21 mouse cellular contexts compared by ENCODE assay signal in genomic region chr9:66734568-66734967, GRCm38 (mm10). TPM values are rescaled to one million over a fixed set of nuclear protein-coding genes. Genes with fewer than 3 reads are reported as not detected.
DNase-seq lines count a peak whose midpoint lies in the region; TF ChIP-seq lines count a peak whose summit lies in the region.
"Had no signal": no experiment of that assay in that cellular context is flagged by ENCODE, and none has a peak within 500 bp of the region (broad histone marks: within the 10 kb centered on the region; RNA-seq: fewer than 3 reads in every experiment).

No protein-coding gene starts in this region.

- H3K27ac ChIP-seq in heart, adult 2 months: no peak overlapping the region
- 0 out of 2 replicates have a peak overlapping the region, but pooled peaks have one; percentile 8 for H3K27ac ChIP-seq in left cerebral cortex, adult 2 months
- H3K27ac ChIP-seq in small intestine, adult 2 months (ENCODE audit: insufficient read depth, low read depth, low read length): peak overlapping the region; percentile 68
- no peak overlapping the region for H3K27ac ChIP-seq in limb, embryonic 10.5 days
- H3K27ac ChIP-seq: embryonic facial prominence, embryonic 10.5 days; forebrain, embryonic 15.5 days; heart, embryonic 13.5 days; hindbrain, embryonic 12.5 days; limb, embryonic 13.5 days had no signal

- intact Hi-C loops in heart, adult 2 months (cut with DNase I): no loop called here
- intact Hi-C loops in left cerebral cortex, adult 2 months (cut with DNase I): no loop called here
- intact Hi-C loops in left cerebral cortex, postnatal 4 days (cut with DNase I): no loop called here

- 0 out of 2 replicates have a peak, but pooled peaks cover 1% of the 10 kb centered on the region for H3K4me1 ChIP-seq in heart, adult 2 months (ENCODE audit: control insufficient read depth, insufficient read depth, low read length)
- peaks cover 25% of the 10 kb centered on the region for H3K4me1 ChIP-seq in small intestine, adult 2 months (ENCODE audit: control insufficient read depth, insufficient read depth, insufficient read length, low read length)
- peaks cover 9% of the 10 kb centered on the region for H3K4me1 ChIP-seq in limb, embryonic 10.5 days

- no peak for TF ChIP-seq CTCF in heart, adult 2 months (IDR thresholded peaks at IDR 0.05)
- no peak for TF ChIP-seq CTCF in left cerebral cortex, adult 2 months (IDR thresholded peaks at IDR 0.05)
- TF ChIP-seq CTCF in small intestine, adult 2 months (IDR thresholded peaks at IDR 0.05; ENCODE audit: extremely low read depth, insufficient read length, insufficient replicate concordance, low read depth, low read length): no peak

- H3K27me3 ChIP-seq in heart, adult 2 months (ENCODE audit: control insufficient read depth, insufficient read depth, low read length): peaks cover 2% of the 10 kb centered on the region; the same call in 1 of the 2 replicates
- H3K27me3 ChIP-seq in small intestine, adult 2 months (ENCODE audit: control insufficient read depth, insufficient read depth, low read length): no peaks in the 10 kb centered on the region
- no peaks in the 10 kb centered on the region for H3K27me3 ChIP-seq in limb, embryonic 10.5 days (ENCODE audit: low read depth, poor library complexity, severe bottlenecking)
- H3K27me3 ChIP-seq: forebrain, embryonic 15.5 days; hindbrain, embryonic 12.5 days; limb, embryonic 13.5 days had no signal

- no peak for TF ChIP-seq POLR2A in heart, adult 2 months (IDR thresholded peaks at IDR 0.05; ENCODE audit: insufficient read depth, low read depth, low read length)
- no peak for TF ChIP-seq POLR2A in small intestine, adult 2 months (IDR thresholded peaks at IDR 0.05; ENCODE audit: low read depth, low read length)

- WGBS in heart, adult 2 months: 81% methylated on average over 6 of the region's 6 CpGs
- 43% methylated on average over 6 of the region's 6 CpGs for WGBS in small intestine, adult 2 months
- 87% methylated on average over 6 of the region's 6 CpGs for WGBS in limb, embryonic 10.5 days

- H3K9ac ChIP-seq in heart, adult 2 months (ENCODE audit: low read depth, low read length): no peak overlapping the region
- H3K9ac ChIP-seq: forebrain, embryonic 15.5 days; heart, embryonic 13.5 days; hindbrain, embryonic 12.5 days; limb, embryonic 13.5 days had no signal

- H3K4me3 ChIP-seq in heart, adult 2 months: no peak overlapping the region
- no peak overlapping the region for H3K4me3 ChIP-seq in left cerebral cortex, adult 2 months
- H3K4me3 ChIP-seq in small intestine, adult 2 months (ENCODE audit: low read depth, low read length): no peak overlapping the region
- no peak overlapping the region for H3K4me3 ChIP-seq in limb, embryonic 10.5 days
- H3K4me3 ChIP-seq: embryonic facial prominence, embryonic 10.5 days; forebrain, embryonic 15.5 days; heart, embryonic 13.5 days; hindbrain, embryonic 12.5 days; limb, embryonic 13.5 days had no signal

- TF ChIP-seq EP300 in heart, adult 2 months (IDR thresholded peaks at IDR 0.05; ENCODE audit: insufficient read depth, low read depth, low read length): no peak

- H3K79me2 ChIP-seq in heart, adult 2 months (replicated peaks; ENCODE audit: control insufficient read depth, insufficient read depth, low read length): no peaks in the 10 kb centered on the region

- H3K36me3 ChIP-seq in heart, adult 2 months (ENCODE audit: control insufficient read depth, insufficient read depth, low read length): no peaks in the 10 kb centered on the region
- H3K36me3 ChIP-seq in small intestine, adult 2 months (ENCODE audit: control insufficient read depth, insufficient read depth, low read length): no peaks in the 10 kb centered on the region
- no peaks in the 10 kb centered on the region for H3K36me3 ChIP-seq in limb, embryonic 10.5 days
- H3K36me3 ChIP-seq: embryonic facial prominence, embryonic 10.5 days; forebrain, embryonic 15.5 days; heart, embryonic 13.5 days; hindbrain, embryonic 12.5 days; limb, embryonic 13.5 days had no signal

- peak; percentile 69 for DNase-seq in heart, adult 11 months
- DNase-seq in heart, adult 2 months: no peak
- DNase-seq in left cerebral cortex, adult 2 months (ENCODE audit: extremely low spot score in 1 of 2, low spot score in 2 of 2): no peak
- DNase-seq in left cerebral cortex, postnatal 4 days: no peak
- peak; percentile 37 for DNase-seq in kidney, postnatal 10 days
- no peak for DNase-seq in thymus, postnatal 14 days
- DNase-seq in limb, embryonic 10.5 days (ENCODE audit: low spot score): no peak
- DNase-seq: adrenal gland, postnatal 25 days; cerebellum, adult 9-10 months; gastrocnemius, postnatal 14 days; heart, adult 18-20 months; heart, postnatal 14 days; lung, adult 18-20 months; lung, postnatal 10 days; spleen, adult 18-20 months had no signal

- no peaks in the 10 kb centered on the region for H3K9me3 ChIP-seq in limb, embryonic 10.5 days (replicated peaks)
- H3K9me3 ChIP-seq: embryonic facial prominence, embryonic 10.5 days; forebrain, embryonic 15.5 days; heart, embryonic 13.5 days; hindbrain, embryonic 12.5 days; limb, embryonic 13.5 days had no signal

RNA-seq across cellular contexts. Expression of gene Car12, which starts 21.1 kb away (rescaled TPM):
- total RNA-seq in heart, adult 2 months (2021): not detected
- not detected in 2 replicates for polyA plus RNA-seq in heart, adult 2 months (2012; rRNA removed)
- total RNA-seq in left cerebral cortex, adult 2 months (2021): 10 to 100 TPM; 17.4 to 19.2 TPM
- 1 to 10 TPM; 1.2 to 3.3 TPM for total RNA-seq in left cerebral cortex, postnatal 4 days (2021)
- polyA plus RNA-seq in small intestine, adult 2 months (2012; rRNA removed): 2.8 and 4.4 TPM in 2 replicates
- 4.3 and 5.2 TPM in 2 replicates for polyA plus RNA-seq in limb, embryonic 10.5 days (2016; fragmentation: Nextera tagmentation; extraction: Ambion mirVana)
- total RNA-seq: heart, adult 18-20 months; heart, postnatal 14 days had no signal

Comparison
In these comparisons a context has a peak if more than half of its experiments do, and no peak if none do; other contexts are left out.
1. DNase-seq: peak in heart, adult 11 months (single experiment) and kidney, postnatal 10 days (single experiment); none in heart, adult 2 months (0 of 2), left cerebral cortex, adult 2 months (0 of 2), left cerebral cortex, postnatal 4 days (single experiment), thymus, postnatal 14 days (single experiment) and limb, embryonic 10.5 days (single experiment).
2. RNA of gene Car12, which starts 21.1 kb away (total RNA-seq): 17.4 to 19.2 TPM in left cerebral cortex, adult 2 months; 1.2 to 3.3 TPM in left cerebral cortex, postnatal 4 days and not detected in heart, adult 2 months; every median in the first group is over 4 times any median in the second.
3. H3K27ac ChIP-seq: peak in left cerebral cortex, adult 2 months (single experiment) and small intestine, adult 2 months (single experiment); none in heart, adult 2 months (single experiment) and limb, embryonic 10.5 days (single experiment).